Mouse (Mus musculus): ENCODE results near the gene Gpn3.
A peak's percentile ranks its signal among the peaks of the same experiment; 100 is the strongest.

Gpn3 gene

DNA sequence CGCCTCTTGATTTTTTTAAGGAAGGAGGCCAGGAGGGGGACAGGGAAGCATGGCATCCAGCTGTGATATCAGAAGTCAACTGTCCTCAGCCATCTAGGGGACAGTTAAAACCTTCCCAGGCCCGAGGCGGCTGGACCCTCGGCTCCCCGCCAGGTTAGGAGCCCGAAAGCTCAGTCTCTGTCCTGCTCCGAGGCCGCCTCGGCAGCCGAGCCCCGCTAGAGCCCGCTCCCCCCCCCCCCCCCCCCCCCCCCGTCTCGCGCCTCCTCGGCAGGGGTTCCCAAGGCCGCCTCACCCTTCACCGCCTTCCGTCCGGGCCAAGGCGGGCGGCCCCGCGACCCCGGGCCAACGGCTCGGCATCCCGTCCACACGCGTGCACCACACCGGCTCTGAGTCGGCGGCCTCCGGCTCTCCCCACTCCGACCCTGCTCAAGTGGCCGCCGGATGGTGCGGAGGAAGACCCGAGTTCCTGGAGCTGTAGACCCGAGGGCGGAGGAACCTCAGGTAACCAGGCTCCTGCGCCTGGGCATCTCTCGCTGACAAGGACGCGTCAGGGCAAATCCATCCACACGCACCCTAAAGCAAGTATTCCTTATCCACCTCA lies at the start of gene Gpn3:
TSS of gene Gpn3 (plus strand) at position 286 of the 601 bp plus-strand sequence.
- DNase-seq (ENCODE audit: low read depth, low spot score) = peak; percentile 6

DNA sequence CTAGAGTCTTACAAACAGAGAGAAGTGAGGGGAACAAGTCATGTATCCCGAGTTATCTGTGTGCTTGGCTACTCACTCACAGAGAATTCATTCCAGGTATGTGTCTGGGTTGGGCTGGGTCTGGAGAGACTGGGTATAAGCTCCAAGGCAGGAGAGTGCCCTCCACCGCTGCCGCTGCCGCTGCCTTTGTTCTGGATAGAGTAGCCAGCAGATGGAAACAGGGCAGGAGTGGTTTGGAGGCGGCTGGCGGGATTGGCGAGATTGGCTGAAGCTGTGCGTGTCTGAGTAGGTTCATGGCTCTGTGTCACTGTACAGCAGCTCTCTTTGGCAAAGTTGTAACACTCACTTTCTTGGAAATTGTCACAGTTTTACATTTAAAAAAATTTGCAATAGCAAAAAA lies 48.2 kb upstream of the Gpn3 start:
- DNase-seq (ENCODE audit: low read depth, low spot score) = no peak

DNA sequence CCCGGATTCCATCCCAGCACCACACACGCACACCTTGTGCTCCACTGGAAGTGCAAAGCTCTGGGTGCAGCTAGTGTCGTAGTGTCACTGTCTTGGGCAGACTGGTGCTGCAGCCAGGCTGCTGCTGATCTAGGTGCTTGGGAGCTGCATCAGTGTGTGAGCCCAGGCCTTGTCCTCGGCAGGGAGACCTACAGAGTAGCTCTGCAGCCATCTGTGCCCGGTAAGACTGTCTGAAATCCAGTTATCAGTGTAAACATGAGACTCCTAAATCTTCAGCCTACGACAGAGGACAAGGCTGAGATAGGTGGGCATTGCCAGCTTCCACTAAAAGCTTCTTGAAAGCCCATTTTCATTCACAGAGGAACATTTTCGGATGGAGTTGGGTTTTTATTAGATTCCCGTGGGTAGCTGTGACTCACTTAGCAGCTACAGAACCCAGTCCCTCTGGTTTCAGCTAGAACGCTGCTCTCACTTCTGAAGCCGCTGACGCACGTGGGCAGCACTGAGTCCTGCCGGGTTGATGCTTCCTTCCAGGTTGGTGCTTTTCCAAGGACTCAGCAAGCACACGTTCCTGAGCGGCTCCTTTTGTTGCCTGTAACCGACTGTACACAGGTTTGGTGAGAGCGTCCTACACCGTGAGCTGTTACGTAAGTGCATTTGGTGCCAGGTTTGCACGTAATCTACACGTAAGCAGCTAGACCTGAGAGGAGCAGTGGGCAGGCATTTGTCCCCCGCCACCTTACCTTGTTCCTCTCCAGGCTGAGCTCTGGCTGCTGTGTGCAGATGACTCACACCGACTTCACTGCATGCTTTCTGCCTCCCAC lies 46.9 kb upstream of the Gpn3 start:
- DNase-seq (ENCODE audit: low read depth, low spot score) = no peak

DNA sequence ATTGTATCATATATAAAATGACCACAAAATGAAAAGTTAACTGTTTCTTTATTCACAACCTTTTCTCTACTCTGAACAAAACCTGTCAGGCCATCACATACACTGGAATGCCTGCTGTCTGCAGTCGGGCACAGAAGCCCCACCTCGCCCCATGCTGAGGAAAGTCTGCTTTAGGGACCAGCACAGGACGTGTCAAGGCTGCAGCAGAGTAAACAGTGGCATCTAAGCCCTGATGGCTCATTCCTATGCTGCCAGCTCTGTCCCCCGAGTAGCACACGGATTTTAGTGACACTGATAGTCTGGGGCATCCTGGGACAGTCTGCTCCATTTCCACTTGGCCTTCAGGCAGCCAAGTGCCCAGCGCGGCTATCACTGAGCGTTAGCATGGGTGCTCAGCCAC lies 46.2 kb upstream of the Gpn3 start:
- DNase-seq (ENCODE audit: low read depth, low spot score) = no peak

DNA sequence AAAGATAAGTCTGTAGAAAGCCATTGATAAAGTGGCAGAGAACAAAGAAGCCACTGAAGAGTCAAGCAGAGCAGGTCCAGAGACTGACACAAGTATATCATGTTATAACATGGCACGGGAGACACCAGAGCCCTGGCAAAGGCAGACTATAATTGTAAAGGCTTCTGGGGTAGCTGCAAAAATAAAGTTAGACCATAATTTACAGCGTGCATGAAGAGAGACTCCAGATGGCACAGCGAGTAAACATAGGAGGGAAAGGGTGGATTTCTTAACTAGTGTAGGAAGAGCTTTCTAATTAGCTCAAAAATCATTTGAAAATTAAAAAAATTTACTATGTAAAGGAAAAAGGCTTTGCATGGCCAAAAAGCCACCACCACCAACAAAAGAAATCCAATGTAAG lies 44.4 kb upstream of the Gpn3 start:
- DNase-seq (ENCODE audit: low read depth, low spot score) = no peak

DNA sequence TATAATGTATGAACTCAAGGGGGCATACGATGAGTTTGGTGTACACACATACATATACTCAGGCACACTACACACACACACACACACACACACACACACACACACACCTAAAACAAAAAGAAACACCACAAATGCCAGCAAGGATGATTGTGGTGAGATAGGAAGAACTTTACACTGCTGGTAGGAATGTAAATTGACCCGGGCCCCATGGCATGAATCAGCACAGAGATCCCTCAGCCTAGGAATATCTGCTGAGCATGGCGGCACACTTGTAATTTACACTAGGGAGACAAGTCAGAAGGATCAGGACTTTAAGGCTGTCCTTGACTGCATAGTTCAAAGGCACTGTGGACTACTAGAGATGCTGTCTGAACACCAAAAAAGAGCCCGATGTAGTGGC lies 41.4 kb upstream of the Gpn3 start:
- DNase-seq (ENCODE audit: low read depth, low spot score) = no peak

DNA sequence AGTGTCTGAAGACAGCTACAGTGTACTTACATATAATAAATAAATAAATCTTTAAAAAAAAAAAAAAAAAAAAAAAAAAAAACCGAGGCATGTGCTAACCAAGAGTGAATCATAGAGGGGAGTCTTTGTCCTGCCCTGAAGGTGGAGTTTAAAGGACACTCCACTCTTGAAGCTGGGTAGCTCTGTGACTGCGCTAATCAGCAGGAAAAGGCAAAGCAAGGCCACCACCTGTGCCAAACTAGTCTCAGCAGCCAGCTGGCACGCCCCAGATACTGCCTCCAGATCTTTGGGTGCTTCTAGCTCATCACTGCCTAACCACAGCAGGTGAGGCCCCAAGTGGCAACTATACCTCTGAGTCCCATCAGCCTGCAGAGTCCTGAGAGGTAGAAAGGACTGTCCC lies 37.0 kb upstream of the Gpn3 start:
- DNase-seq (ENCODE audit: low read depth, low spot score) = no peak

DNA sequence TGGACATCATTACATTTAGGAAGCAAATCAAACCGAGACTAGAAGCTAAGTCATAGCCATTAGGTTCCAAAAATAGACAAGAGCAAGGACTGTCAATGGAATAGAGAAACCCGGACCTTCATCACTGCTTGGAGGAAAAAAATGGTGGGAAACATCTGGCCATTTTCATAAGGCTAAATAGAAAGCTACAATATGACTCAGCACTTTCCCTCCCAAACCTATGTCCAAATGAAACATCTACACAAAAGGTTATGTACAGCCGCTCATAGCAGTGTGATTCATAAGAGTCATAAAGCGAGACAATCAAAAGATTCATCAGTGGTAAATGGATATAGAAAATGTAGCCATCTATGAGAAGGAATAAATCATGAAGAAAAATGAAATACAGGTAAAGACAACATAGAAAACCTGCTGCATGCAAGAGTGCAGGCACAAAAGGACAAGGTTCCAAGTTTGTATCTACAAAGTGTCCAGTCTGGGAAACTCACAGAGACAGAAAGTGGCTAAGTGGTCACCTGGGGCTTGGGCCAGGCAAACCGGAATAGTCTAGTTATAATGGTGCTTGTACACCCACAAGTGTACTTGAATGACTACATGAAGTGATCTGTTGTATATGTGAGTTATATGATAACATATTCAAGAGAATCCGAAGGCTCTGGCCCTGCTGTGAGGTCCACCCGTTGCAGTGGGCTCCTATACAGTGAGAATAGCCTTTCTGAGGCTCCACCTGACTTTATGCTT lies 35.0 kb upstream of the Gpn3 start:
- DNase-seq (ENCODE audit: low read depth, low spot score) = no peak

DNA sequence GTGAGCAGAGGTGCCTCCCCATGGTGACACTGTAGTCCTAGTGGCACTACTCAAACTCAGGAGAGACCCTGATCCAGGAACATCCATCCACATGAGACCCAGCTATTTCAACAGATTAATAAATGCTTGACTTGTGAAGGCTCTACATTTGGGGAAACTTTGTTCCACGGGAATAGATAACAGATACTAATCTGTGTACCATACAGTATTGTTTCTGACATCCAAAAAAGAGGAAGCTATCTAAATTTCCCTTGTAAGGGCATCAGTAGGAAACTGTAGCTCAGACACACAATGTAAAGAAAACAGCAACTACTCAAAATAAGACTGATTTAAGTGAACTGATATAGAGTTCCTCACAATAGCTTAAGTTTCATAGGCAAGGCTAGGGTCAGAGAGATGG lies 28.8 kb upstream of the Gpn3 start:
- no peak for DNase-seq (ENCODE audit: low read depth, low spot score)

DNA sequence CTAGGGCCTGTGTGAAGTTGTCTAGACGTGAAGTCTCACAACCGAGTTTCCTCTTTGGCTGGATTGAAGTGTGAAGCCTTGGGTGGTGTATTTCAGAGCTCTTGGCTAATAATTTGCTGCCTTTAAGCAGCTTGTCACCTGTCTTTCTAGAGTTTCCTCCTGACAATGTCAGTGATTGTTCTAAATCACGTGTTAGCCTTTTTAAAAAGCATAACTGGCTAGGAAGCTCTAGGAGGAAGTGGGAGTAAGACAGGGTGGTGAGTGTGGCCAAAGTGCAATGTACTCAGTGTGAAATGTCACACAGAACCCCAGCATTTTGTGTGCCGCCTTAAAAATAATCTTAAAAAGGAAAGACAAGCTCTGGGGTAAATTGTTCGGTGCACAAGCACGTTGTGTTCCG lies 27.9 kb upstream of the Gpn3 start:
- no peak for DNase-seq (ENCODE audit: low read depth, low spot score)

DNA sequence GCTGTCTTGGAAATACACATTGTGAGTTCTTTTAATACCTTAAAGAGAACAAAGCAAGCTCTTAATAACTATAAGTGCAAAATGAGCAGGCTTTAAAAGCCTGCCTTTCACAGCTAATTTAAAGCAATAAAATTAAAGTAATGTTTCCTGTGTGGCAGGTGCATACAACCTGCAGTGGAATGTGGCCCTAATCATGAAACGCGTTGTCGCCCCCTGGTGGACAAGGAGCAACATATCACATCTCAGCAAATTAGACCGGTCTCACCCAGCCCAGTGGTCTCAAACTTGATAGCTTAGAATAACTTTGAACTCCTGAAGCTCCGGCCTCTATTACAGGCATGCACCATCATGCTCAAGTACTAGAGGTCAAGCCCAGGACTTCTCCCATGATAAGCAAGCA lies 27.4 kb upstream of the Gpn3 start:
- peak; percentile 71 for DNase-seq (ENCODE audit: low read depth, low spot score)

DNA sequence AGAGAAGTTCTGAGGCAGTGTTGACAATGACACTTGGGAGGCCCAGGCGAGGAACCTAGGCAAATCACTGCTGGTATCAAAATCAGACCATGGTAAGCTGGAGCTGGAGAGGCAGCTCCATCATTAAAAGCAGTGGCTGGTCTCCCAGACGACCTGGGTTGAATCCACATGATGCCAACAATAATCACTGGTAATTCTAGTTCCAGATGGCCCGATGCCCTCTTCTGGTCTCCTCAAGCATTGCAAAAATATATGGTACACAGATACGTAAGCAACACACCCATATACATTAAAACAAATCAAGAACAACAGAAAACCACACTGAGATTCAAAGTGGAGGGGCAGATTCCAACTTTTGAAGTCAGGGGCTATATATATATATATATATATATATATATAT lies 25.9 kb upstream of the Gpn3 start:
- DNase-seq (ENCODE audit: low read depth, low spot score) = no peak

DNA sequence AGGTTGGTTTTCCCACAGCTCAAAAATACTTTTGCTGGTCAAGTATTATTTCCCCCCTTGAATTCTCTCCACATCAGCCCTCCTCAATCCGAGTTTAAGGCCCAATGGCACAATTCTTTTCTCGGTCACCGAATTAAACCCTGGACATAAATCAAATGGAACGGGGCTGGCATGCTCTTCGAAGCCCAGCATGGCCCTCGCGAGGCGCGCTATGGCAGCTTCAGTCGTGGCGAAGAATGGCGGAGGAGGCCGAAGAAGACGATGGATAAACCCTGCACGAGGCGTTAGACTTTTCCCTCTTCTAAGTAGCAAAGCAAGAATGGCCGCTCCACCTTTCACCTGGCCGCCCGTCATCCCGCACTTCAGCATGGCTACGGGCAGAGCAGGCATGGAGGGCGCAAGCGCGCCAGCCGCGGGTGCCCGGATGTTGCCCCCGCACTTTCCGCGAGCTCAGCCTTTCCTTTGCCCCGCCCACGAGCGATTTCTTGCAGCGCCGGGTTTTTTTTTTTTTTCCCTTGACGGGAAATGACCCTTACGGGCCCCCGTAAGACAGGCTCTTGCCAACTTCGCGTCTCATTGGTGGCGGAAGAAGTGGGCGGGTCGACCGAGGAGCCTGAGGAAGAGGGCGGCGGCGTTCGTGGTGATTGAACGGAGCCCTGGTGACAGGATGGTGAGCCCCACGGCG lies 17.7 kb upstream of the Gpn3 start, which contains the start of the genes Rad9b and Vps29:
TSS of gene Rad9b (minus strand) at position 427 of the 685 bp plus-strand sequence.
TSS of gene Vps29 (plus strand) at position 563 of the 685 bp plus-strand sequence.
- peak; percentile 100 for DNase-seq (ENCODE audit: low read depth, low spot score)

DNA sequence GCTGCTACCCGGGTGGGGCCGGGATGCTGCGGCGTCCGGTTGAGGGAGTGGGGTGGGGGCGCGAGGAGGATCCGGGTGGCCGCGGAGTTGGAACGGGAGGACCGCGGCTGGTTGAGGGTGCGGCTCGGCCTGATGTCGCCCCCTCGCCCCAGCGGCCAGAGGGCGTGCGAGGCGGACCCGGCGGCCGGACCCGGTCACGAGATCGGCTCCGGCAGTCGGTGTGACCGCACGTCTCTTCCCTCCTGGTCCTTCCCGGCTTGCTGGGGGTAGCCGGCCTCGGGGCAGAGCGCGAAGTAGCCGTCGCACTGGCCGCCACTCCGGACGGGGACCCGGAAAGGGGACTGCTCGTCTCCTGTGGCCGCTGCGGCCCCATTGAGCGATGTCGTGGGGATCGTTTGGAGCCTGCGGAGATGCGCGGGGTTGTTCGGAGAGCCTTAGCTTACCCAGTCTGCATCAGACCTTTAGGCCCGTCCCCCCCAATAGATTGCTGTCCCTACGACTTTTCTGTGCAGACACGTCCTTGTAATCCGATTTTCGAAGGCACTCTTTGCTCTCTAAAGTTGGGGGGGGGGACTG lies 17.1 kb upstream of the Gpn3 start:
- DNase-seq (ENCODE audit: low read depth, low spot score) = no peak

DNA sequence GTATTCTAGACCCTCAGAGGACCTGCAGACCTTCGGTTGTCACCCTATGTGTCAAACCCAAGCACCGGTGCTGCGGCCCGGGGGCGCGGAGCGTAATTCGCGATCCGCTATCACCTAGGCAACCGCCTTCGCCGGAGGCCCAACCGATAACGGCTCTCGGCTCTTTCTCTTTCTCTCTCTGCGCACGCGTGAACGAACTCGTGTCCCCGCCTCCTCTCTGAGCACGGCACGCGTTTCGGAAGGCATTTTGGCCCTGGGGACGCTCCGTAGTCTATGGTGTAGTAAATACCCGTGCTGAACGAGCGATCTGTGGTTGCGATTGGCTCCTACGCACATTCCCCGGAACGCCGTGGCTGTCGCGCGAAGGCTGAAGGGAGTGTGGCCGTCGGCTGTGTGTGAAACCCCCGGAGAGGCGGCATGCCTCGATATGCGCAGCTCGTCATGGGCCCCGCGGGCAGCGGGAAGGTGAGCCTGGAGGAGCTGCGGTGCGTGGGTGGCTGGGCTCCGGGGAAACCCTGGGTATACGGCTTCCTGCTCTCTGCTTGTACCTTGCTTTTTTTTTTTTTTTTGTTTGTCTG lies 605 bp downstream of the Gpn3 start, which contains the start of gene Fam216a:
TSS of gene Fam216a (minus strand) at position 173 of the 578 bp plus-strand sequence.
- DNase-seq (ENCODE audit: low read depth, low spot score) = peak; percentile 100

DNA sequence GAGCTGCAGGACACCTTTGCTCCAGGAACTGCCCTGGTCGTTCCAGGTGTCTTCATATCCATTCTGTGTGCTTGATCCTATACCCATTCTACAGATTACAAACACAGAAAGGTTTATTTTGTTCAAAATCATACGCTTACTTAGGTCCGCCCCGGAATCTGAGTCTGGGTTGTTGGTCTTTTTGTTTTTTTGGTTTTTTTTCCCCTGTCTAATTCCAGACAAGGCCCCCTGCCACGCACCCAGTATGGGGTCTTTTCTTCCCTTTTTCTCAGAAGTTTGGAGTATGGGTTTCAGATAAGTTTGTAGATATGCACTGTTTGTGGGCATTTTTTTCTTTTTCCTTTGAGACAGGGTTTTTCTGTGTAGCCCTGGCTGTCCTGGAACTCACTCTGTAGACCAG lies 1.2 kb downstream of the Gpn3 start:
- DNase-seq (ENCODE audit: low read depth, low spot score) = no peak

DNA sequence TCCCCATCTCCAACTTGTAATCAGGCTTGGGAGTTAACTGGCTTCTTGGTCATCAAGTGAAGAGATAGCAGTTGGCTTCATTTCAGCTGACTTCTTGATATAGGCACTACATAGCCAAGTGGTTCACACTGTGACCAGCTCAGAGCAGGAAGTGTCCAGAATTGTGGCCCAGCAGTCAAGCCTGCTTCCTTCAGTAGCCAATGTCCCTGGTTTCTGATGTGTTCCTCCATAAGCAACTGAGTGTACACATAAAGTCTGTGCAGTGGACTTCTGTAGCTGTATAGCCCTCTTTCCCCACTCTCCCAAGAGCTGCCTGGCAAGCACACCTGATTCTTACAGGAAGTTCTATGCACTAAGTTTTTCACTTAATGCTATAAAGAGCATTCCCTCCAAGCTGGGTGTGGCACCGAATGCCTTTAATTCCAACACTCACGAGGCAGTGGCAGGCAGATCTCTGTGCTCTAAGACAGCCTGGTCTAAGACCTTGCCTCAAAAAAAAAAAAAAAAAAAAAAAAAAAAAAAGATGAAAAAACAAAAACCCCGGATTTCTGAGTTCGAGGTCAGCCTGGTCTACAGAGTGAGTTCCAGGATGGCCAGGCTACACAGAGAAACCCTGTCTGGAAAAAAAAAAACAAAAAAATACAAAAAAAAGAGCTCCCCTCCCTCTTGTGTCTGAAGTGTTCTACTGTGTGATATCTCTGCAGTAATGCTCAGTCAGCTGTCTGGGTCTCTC lies 5.6 kb downstream of the Gpn3 start:
- DNase-seq (ENCODE audit: low read depth, low spot score) = no peak

DNA sequence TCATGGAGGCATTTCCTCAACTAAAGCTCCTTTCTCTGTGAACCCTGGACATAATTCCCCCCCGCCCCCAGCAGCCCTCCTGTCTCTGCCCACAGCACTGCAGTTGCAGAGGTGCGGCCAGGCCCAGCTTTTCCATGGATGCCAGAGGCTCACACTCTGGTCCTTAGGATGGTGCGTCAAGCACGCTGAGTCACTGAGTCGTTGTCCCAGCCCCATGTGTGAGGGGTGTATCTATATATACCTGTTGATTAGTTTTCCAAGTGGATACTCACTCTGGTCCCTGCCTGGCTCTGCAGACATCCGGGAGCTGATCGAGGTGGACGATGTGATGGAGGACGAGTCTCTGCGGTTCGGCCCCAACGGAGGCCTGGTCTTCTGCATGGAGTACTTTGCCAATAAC lies 6.5 kb downstream of the Gpn3 start:
- DNase-seq (ENCODE audit: low read depth, low spot score) = no peak

DNA sequence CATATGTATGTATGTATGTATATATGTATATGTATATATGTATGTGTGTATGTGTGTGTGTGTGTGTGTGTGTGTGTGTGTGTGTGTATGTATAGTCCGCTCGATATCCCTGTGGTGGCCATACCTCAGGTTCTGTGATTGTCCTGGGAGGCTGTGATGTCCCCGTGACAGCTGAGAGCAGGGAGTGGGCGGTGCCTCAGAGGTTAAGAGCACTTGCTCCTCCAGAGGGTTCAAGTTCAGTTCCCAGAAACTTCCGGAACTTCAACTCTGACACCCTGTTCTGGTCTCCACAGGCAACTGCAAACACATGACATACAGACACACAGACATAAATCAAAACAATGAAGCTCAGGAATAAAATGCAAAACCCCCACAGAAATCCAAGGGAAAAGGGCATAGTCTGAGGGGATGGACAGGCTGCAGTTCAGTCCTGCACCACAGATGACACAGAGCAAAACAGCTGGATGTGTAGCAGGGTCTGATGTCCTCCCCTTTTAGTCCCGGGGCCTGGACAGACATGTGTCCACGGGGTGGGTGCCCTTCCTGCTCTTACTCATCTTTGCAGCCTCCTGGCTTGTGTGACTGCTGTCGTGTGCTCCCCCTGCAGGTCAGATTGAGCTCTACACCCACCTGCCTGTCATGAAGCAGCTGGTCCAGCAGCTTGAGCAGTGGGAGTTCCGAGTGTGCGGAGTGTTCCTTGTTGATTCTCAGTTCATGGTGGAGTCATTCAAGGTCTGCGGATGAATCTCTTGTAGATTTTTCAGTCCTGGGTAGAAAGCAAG lies 7.9 kb downstream of the Gpn3 start:
- peak; percentile 61 for DNase-seq (ENCODE audit: low read depth, low spot score)

DNA sequence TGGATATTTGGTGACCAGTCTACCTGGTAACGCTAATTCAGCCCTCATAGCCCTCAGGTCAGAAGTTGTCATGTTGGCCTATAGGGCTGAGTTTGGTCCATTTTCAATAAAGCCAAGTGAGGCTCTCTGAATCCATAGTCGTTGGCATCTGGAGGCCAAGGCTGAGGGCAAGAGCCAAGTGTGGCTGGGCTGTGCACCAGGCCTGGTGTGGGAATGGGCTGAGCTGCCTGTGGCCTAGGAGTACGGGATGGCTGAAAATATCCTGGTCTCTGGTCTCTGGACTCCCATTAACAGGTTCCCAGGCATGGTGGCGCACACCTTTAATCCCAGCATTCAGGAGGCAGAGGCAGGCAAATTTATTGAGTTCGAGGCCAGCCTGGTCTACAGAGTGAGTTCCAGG lies 18.3 kb downstream of the Gpn3 start:
- DNase-seq (ENCODE audit: low read depth, low spot score) = no peak
